Mouse (Mus musculus) stomach, postnatal 0 days (tissue): ENCODE results near the gene Mrpl52.

ENCODE experiments used
- CTCF ChIP-seq: IDR thresholded peaks from 2 replicates; pipeline ENCODE4 v1.5.1; 2016; ENCODE audit warnings: antibody characterized with exemption, low read depth, mild to moderate bottlenecking, moderate library complexity
- EP300 ChIP-seq: optimal IDR thresholded peaks from 2 replicates; pipeline ENCODE3; 2016; ENCODE audit warnings: antibody characterized with exemption

- TF ChIP-seq CTCF (no peak), EP300 (no peak)
Observed at GRCm38 (mm10) chr14:54427696-54428095, 987 bp downstream of the Mrpl52 start.
